Mouse (Mus musculus): ENCODE measurements around the gene Fam151b. TPM values are rescaled to one million over a fixed set of nuclear protein-coding genes. Genes with fewer than 3 reads are reported as not detected.

The Fam151b gene
- polyA plus RNA-seq, 1 experiment from 2014 or later: not detected

DNA sequence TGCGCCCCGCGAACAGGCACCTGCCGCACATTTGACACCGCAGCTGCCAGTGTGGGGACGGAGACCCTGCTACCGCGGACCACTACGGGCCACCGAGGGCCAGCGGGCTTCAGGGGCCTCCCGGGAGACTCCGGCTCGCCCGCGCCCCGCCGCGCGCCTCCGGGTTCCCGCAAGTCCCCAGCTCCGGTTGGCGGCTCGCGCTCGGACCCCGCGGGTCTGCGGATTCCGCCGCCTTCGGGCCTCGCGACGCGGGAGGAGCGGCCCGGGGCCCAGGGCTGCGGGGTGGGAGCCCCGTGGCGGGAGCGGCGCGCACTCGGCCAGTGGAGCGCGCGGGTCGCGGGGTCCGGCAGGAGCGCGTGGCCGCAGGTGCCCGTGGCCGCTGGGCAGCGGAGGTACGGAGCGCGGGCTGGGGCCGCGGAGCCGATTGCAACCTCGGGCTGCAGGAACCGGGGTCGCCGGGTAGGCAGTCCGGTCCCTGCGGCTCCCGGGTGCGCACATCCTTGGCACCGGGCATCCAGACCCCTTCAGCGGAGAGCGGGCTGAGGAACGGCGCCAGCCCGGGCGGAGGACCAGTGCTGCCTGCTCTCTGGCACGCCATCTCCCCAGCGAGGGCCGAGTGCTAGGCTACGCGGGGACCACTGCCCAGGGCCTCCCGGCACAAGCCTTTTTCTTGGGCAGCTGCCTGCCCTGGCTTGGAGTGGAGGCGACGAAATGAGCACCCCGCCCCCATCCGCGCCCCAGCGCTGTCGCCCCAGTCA, 57.3 kb downstream of the Fam151b start:
- Histone ChIP-seq H3K4me1 (replicated peaks; ENCODE audit: control insufficient read depth, insufficient read depth, low read length) (0 out of 2 replicates have a peak, but pooled peaks cover 4% of the 10 kb centered on the region), H3K27me3 (ENCODE audit: control insufficient read depth, insufficient read depth, low read length) (peaks cover 44% of the 10 kb centered on the region), H3K9ac (peak overlapping the region; percentile 69), H3K4me2 (replicated peaks) (peak overlapping the region; percentile 98), H3K9me3 (ENCODE audit: control insufficient read depth, low read length) (no peaks in the 10 kb centered on the region), H3K4me3 (replicated peaks; ENCODE audit: low read length) (peak overlapping the region; percentile 73), H3K27ac (no peak overlapping the region), H3K36me3 (replicated peaks; ENCODE audit: control insufficient read depth, insufficient read depth) (no peaks in the 10 kb centered on the region)
- ATAC-seq (ENCODE audit: low FRiP score) (peak; percentile 52), DNase-seq (ENCODE audit: low spot score) (peak; percentile 38)
- under 1% methylated on average over 70 of the region's 92 CpGs for WGBS

- H3K36me3 ChIP-seq (replicated peaks; ENCODE audit: control insufficient read depth, insufficient read depth): no peaks in the 10 kb centered on the region
- H3K27me3 ChIP-seq (ENCODE audit: control insufficient read depth, insufficient read depth, low read length): peaks cover 44% of the 10 kb centered on the region
- no peaks in the 10 kb centered on the region for H3K9me3 ChIP-seq (ENCODE audit: control insufficient read depth, low read length)
- 0 out of 2 replicates have a peak, but pooled peaks cover 4% of the 10 kb centered on the region for H3K4me1 ChIP-seq (replicated peaks; ENCODE audit: control insufficient read depth, insufficient read depth, low read length)
- H3K9ac ChIP-seq: peak within 1 kb of the TSS; percentile 69
- under 1% methylated on average over 53 of the region's 54 CpGs for WGBS
- H3K4me3 ChIP-seq (replicated peaks; ENCODE audit: low read length): peak within 1 kb of the TSS; percentile 73
- H3K27ac ChIP-seq: no peak within 1 kb of the TSS
- H3K4me2 ChIP-seq (replicated peaks): peak within 1 kb of the TSS; percentile 98
- DNase-seq (ENCODE audit: low spot score): peak; percentile 58
- ATAC-seq (ENCODE audit: low FRiP score): peak; percentile 89
These were observed 58.0 kb downstream of the Fam151b start, which contains the start of gene Ankrd34b for GRCm38 (mm10) chr13:92425758-92426264. TSS of gene Ankrd34b (plus strand) at chr13:92425896.

DNA sequence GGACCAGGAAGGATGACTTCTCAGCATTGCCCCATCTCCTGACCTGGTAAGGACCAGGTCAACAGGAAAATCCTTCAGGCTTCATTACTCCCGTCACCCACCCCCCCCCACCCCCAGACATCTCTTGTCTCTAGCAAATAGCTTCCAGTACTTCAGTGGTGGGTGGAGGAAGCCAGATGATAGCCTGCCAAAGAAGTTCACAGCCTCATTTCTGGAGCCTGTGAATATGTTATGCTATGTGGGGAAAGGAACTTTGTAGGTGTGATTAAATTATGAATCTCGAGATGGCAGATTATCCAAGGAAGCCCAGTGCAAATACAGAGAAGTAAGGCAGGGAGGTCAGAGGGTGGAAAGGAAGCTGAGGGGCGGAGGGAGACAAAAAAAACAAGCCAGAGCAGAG, 60.1 kb downstream of the Fam151b start:
- WGBS: 60% methylated on average over 3 of the region's 3 CpGs
- H3K9me3 ChIP-seq (ENCODE audit: control insufficient read depth, low read length): no peaks in the 10 kb centered on the region
- no peak overlapping the region for H3K4me3 ChIP-seq (replicated peaks; ENCODE audit: low read length)
- H3K27me3 ChIP-seq (ENCODE audit: control insufficient read depth, insufficient read depth, low read length): peaks cover 41% of the 10 kb centered on the region
- no peak overlapping the region for H3K9ac ChIP-seq
- H3K27ac ChIP-seq: no peak overlapping the region
- ATAC-seq (ENCODE audit: low FRiP score) (no peak), DNase-seq (ENCODE audit: low spot score) (no peak)
- H3K4me2 ChIP-seq (replicated peaks): no peak overlapping the region
- H3K36me3 ChIP-seq (replicated peaks; ENCODE audit: control insufficient read depth, insufficient read depth): no peaks in the 10 kb centered on the region
- 0 out of 2 replicates have a peak, but pooled peaks cover 4% of the 10 kb centered on the region for H3K4me1 ChIP-seq (replicated peaks; ENCODE audit: control insufficient read depth, insufficient read depth, low read length)

DNA sequence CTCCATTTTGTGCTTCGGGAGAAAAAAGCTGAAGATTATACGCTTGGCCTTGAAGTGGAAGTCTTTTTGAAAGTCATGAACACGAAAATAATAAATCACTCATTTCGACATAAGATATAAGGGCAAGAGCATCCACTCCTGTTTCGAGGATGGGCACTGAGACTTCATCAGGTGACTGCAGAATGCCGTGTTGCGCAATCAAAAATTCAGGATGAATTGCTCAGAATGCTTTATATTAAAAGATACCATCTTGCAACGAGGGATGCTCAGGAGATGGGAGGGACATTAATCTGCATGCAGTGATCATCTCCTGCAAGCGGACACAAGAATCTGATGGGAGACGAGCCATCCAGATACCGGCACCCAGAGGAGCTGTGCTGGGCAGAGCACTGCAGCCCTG, 64.2 kb downstream of the Fam151b start:
- H3K27me3 ChIP-seq (ENCODE audit: control insufficient read depth, insufficient read depth, low read length): peaks cover 4% of the 10 kb centered on the region; the same call in 1 of the 2 replicates
- no peaks in the 10 kb centered on the region for H3K9me3 ChIP-seq (ENCODE audit: control insufficient read depth, low read length)
- ATAC-seq (ENCODE audit: low FRiP score) (no peak), DNase-seq (ENCODE audit: low spot score) (no peak)
- H3K4me2 ChIP-seq (replicated peaks): no peak overlapping the region
- no peak overlapping the region for H3K9ac ChIP-seq
- 86% methylated on average over 11 of the region's 11 CpGs for WGBS
- no peak overlapping the region for H3K4me3 ChIP-seq (replicated peaks; ENCODE audit: low read length)
- no peak overlapping the region for H3K27ac ChIP-seq
- H3K4me1 ChIP-seq (replicated peaks; ENCODE audit: control insufficient read depth, insufficient read depth, low read length): no peaks in the 10 kb centered on the region
- no peaks in the 10 kb centered on the region for H3K36me3 ChIP-seq (replicated peaks; ENCODE audit: control insufficient read depth, insufficient read depth)

GRCm38 (mm10) chr13:92410486-92410885, 73.3 kb downstream of the Fam151b start:
- 53% methylated on average over 2 of the region's 2 CpGs for WGBS
- no peaks in the 10 kb centered on the region for H3K9me3 ChIP-seq (ENCODE audit: control insufficient read depth, low read length)
- no peak overlapping the region for H3K27ac ChIP-seq
- H3K4me2 ChIP-seq (replicated peaks): no peak overlapping the region
- H3K4me1 ChIP-seq (replicated peaks; ENCODE audit: control insufficient read depth, insufficient read depth, low read length): no peaks in the 10 kb centered on the region
- no peak overlapping the region for H3K9ac ChIP-seq
- no peak for DNase-seq (ENCODE audit: low spot score)
- H3K4me3 ChIP-seq (replicated peaks; ENCODE audit: low read length): no peak overlapping the region
- no peak for ATAC-seq (ENCODE audit: low FRiP score)
- no peaks in the 10 kb centered on the region for H3K36me3 ChIP-seq (replicated peaks; ENCODE audit: control insufficient read depth, insufficient read depth)
- H3K27me3 ChIP-seq (ENCODE audit: control insufficient read depth, insufficient read depth, low read length): no peaks in the 10 kb centered on the region

GRCm38 (mm10) chr13:92403496-92403895, 80.3 kb downstream of the Fam151b start:
- no peaks in the 10 kb centered on the region for H3K27me3 ChIP-seq (ENCODE audit: control insufficient read depth, insufficient read depth, low read length)
- WGBS: 84% methylated on average over 3 of the region's 3 CpGs
- no peak overlapping the region for H3K4me3 ChIP-seq (replicated peaks; ENCODE audit: low read length)
- ATAC-seq (ENCODE audit: low FRiP score) (no peak), DNase-seq (ENCODE audit: low spot score) (no peak)
- no peak overlapping the region for H3K9ac ChIP-seq
- no peak overlapping the region for H3K4me2 ChIP-seq (replicated peaks)
- no peak overlapping the region for H3K27ac ChIP-seq
- H3K36me3 ChIP-seq (replicated peaks; ENCODE audit: control insufficient read depth, insufficient read depth): no peaks in the 10 kb centered on the region
- no peaks in the 10 kb centered on the region for H3K9me3 ChIP-seq (ENCODE audit: control insufficient read depth, low read length)
- no peaks in the 10 kb centered on the region for H3K4me1 ChIP-seq (replicated peaks; ENCODE audit: control insufficient read depth, insufficient read depth, low read length)

- no peak overlapping the region for H3K4me2 ChIP-seq (replicated peaks)
- H3K36me3 ChIP-seq (replicated peaks; ENCODE audit: control insufficient read depth, insufficient read depth): no peaks in the 10 kb centered on the region
- H3K4me3 ChIP-seq (replicated peaks; ENCODE audit: low read length): no peak overlapping the region
- no peak for ATAC-seq (ENCODE audit: low FRiP score)
- no peaks in the 10 kb centered on the region for H3K9me3 ChIP-seq (ENCODE audit: control insufficient read depth, low read length)
- WGBS: 76% methylated on average over 2 of the region's 2 CpGs
- no peak overlapping the region for H3K27ac ChIP-seq
- H3K9ac ChIP-seq: no peak overlapping the region
- no peak for DNase-seq (ENCODE audit: low spot score)
- no peaks in the 10 kb centered on the region for H3K4me1 ChIP-seq (replicated peaks; ENCODE audit: control insufficient read depth, insufficient read depth, low read length)
- no peaks in the 10 kb centered on the region for H3K27me3 ChIP-seq (ENCODE audit: control insufficient read depth, insufficient read depth, low read length)
These were observed 81.8 kb downstream of the Fam151b start for GRCm38 (mm10) chr13:92402063-92402462.

Other genes with a start within 250 kb of the Fam151b start
- 0.40 and 1.1 TPM in 2 replicates for gene Gm20379, start 178.0 kb downstream of the Fam151b start, polyA plus RNA-seq (2014; fragmentation: Nextera tagmentation; extraction: Ambion mirVana)
- gene Dhfr, start 129.3 kb downstream of the Fam151b start, polyA plus RNA-seq (2014; fragmentation: Nextera tagmentation; extraction: Ambion mirVana): 4.7 and 5.1 TPM in 2 replicates
- 27.5 and 28.0 TPM in 2 replicates for gene Msh3, start 129.0 kb downstream of the Fam151b start, polyA plus RNA-seq (2014; fragmentation: Nextera tagmentation; extraction: Ambion mirVana)
- gene Ankrd34b, start 58.1 kb downstream of the Fam151b start, polyA plus RNA-seq (2014; fragmentation: Nextera tagmentation; extraction: Ambion mirVana): 2.7 and 3.5 TPM in 2 replicates
- gene Zfyve16, start 46.9 kb upstream of the Fam151b start, polyA plus RNA-seq (2014; fragmentation: Nextera tagmentation; extraction: Ambion mirVana): 13.1 and 13.7 TPM in 2 replicates
- gene Spz1, start 92.2 kb upstream of the Fam151b start, polyA plus RNA-seq (2014; fragmentation: Nextera tagmentation; extraction: Ambion mirVana): not detected in 2 replicates
- 18.4 and 19.2 TPM in 2 replicates for gene Serinc5, start 127.1 kb upstream of the Fam151b start, polyA plus RNA-seq (2014; fragmentation: Nextera tagmentation; extraction: Ambion mirVana)